Mouse (Mus musculus): ENCODE measurements at regions not wholly inside any gene's neighbourhood (a gene's known extent, or its start where the extent isn't known, plus 50 kb on each side); places are given as distances from the start of the nearest gene placed in this dataset.

- ATAC-seq (ENCODE audit: insufficient number of reproducible peaks, low FRiP score, low TSS enrichment, low read depth) (no peak), DNase-seq (ENCODE audit: low spot score) (no peak)
- H3K27me3 ChIP-seq (ENCODE audit: control insufficient read depth, insufficient read depth, low read length): no peaks in the 10 kb centered on the region
- WGBS: 84% methylated on average over 14 of the region's 14 CpGs
- H3K4me3 ChIP-seq (ENCODE audit: low read depth, low read length): no peak overlapping the region
- H3K4me2 ChIP-seq (ENCODE audit: low read depth, severe bottlenecking): no peak overlapping the region
- no peaks in the 10 kb centered on the region for H3K9me3 ChIP-seq (ENCODE audit: control insufficient read depth, low read length)
- H3K9ac ChIP-seq (ENCODE audit: low read length): no peak overlapping the region
- H3K36me3 ChIP-seq (ENCODE audit: control insufficient read depth, insufficient read depth, low read length): no peaks in the 10 kb centered on the region
- no peaks in the 10 kb centered on the region for H3K4me1 ChIP-seq (ENCODE audit: control insufficient read depth, insufficient read depth, low read length)
- no peak overlapping the region for H3K27ac ChIP-seq (replicated peaks; ENCODE audit: low read depth, low read length)
Observed at GRCm38 (mm10) chr3:120970746-120971466, 200.6 kb downstream of the Rwdd3 start.

- no peaks in the 10 kb centered on the region for H3K9me3 ChIP-seq (ENCODE audit: control insufficient read depth, low read length)
- WGBS: 88% methylated on average over 8 of the region's 8 CpGs
- H3K9ac ChIP-seq (ENCODE audit: low read length): no peak overlapping the region
- no peak for ATAC-seq (ENCODE audit: insufficient number of reproducible peaks, low FRiP score, low TSS enrichment, low read depth)
- no peaks in the 10 kb centered on the region for H3K36me3 ChIP-seq (ENCODE audit: control insufficient read depth, insufficient read depth, low read length)
- no peak overlapping the region for H3K4me2 ChIP-seq (ENCODE audit: low read depth, severe bottlenecking)
- H3K27me3 ChIP-seq (ENCODE audit: control insufficient read depth, insufficient read depth, low read length): no peaks in the 10 kb centered on the region
- DNase-seq (ENCODE audit: low spot score): no peak
- H3K27ac ChIP-seq (replicated peaks; ENCODE audit: low read depth, low read length): no peak overlapping the region
- H3K4me1 ChIP-seq (ENCODE audit: control insufficient read depth, insufficient read depth, low read length): no peaks in the 10 kb centered on the region
- H3K4me3 ChIP-seq (ENCODE audit: low read depth, low read length): no peak overlapping the region
Observed at GRCm38 (mm10) chr3:120946906-120947305, 224.6 kb downstream of the Rwdd3 start.

GRCm38 (mm10) chr3:120934401-120934800 is 237.1 kb downstream of the Rwdd3 start:
- ATAC-seq (ENCODE audit: insufficient number of reproducible peaks, low FRiP score, low TSS enrichment, low read depth) (no peak), DNase-seq (ENCODE audit: low spot score) (no peak)
- H3K36me3 ChIP-seq (ENCODE audit: control insufficient read depth, insufficient read depth, low read length): no peaks in the 10 kb centered on the region
- H3K4me1 ChIP-seq (ENCODE audit: control insufficient read depth, insufficient read depth, low read length): no peaks in the 10 kb centered on the region
- no peaks in the 10 kb centered on the region for H3K9me3 ChIP-seq (ENCODE audit: control insufficient read depth, low read length)
- no peaks in the 10 kb centered on the region for H3K27me3 ChIP-seq (ENCODE audit: control insufficient read depth, insufficient read depth, low read length)
- H3K9ac ChIP-seq (ENCODE audit: low read length): no peak overlapping the region
- no peak overlapping the region for H3K4me2 ChIP-seq (ENCODE audit: low read depth, severe bottlenecking)
- 94% methylated on average over 4 of the region's 4 CpGs for WGBS
- H3K4me3 ChIP-seq (ENCODE audit: low read depth, low read length): no peak overlapping the region
- H3K27ac ChIP-seq (replicated peaks; ENCODE audit: low read depth, low read length): no peak overlapping the region

GRCm38 (mm10) chr3:120920351-120920750 is 251.1 kb downstream of the Rwdd3 start:
- DNase-seq (ENCODE audit: low spot score) (no peak), ATAC-seq (ENCODE audit: insufficient number of reproducible peaks, low FRiP score, low TSS enrichment, low read depth) (no peak)
- WGBS: 85% methylated on average over 2 of the region's 2 CpGs
- H3K4me3 ChIP-seq (ENCODE audit: low read depth, low read length): no peak overlapping the region
- H3K9ac ChIP-seq (ENCODE audit: low read length): no peak overlapping the region
- no peak overlapping the region for H3K4me2 ChIP-seq (ENCODE audit: low read depth, severe bottlenecking)
- no peak overlapping the region for H3K27ac ChIP-seq (replicated peaks; ENCODE audit: low read depth, low read length)
- H3K36me3 ChIP-seq (ENCODE audit: control insufficient read depth, insufficient read depth, low read length): no peaks in the 10 kb centered on the region
- H3K27me3 ChIP-seq (ENCODE audit: control insufficient read depth, insufficient read depth, low read length): no peaks in the 10 kb centered on the region
- H3K4me1 ChIP-seq (ENCODE audit: control insufficient read depth, insufficient read depth, low read length): no peaks in the 10 kb centered on the region
- no peaks in the 10 kb centered on the region for H3K9me3 ChIP-seq (ENCODE audit: control insufficient read depth, low read length)

GRCm38 (mm10) chr3:120898931-120899330 is 272.6 kb downstream of the Rwdd3 start:
- Histone ChIP-seq H3K27ac (replicated peaks; ENCODE audit: low read depth, low read length) (no peak overlapping the region), H3K9me3 (ENCODE audit: control insufficient read depth, low read length) (no peaks in the 10 kb centered on the region), H3K4me2 (ENCODE audit: low read depth, severe bottlenecking) (no peak overlapping the region), H3K27me3 (ENCODE audit: control insufficient read depth, insufficient read depth, low read length) (no peaks in the 10 kb centered on the region), H3K9ac (ENCODE audit: low read length) (no peak overlapping the region), H3K4me3 (ENCODE audit: low read depth, low read length) (no peak overlapping the region), H3K36me3 (ENCODE audit: control insufficient read depth, insufficient read depth, low read length) (no peaks in the 10 kb centered on the region), H3K4me1 (ENCODE audit: control insufficient read depth, insufficient read depth, low read length) (no peaks in the 10 kb centered on the region)
- DNase-seq (ENCODE audit: low spot score) (no peak), ATAC-seq (ENCODE audit: insufficient number of reproducible peaks, low FRiP score, low TSS enrichment, low read depth) (no peak)
- 92% methylated on average over 5 of the region's 5 CpGs for WGBS

GRCm38 (mm10) chr3:120898258-120898657 is 273.2 kb downstream of the Rwdd3 start:
- no peaks in the 10 kb centered on the region for H3K9me3 ChIP-seq (ENCODE audit: control insufficient read depth, low read length)
- DNase-seq (ENCODE audit: low spot score) (no peak), ATAC-seq (ENCODE audit: insufficient number of reproducible peaks, low FRiP score, low TSS enrichment, low read depth) (no peak)
- H3K9ac ChIP-seq (ENCODE audit: low read length): no peak overlapping the region
- WGBS: 71% methylated on average over 9 of the region's 9 CpGs
- H3K4me3 ChIP-seq (ENCODE audit: low read depth, low read length): no peak overlapping the region
- H3K4me1 ChIP-seq (ENCODE audit: control insufficient read depth, insufficient read depth, low read length): no peaks in the 10 kb centered on the region
- no peak overlapping the region for H3K4me2 ChIP-seq (ENCODE audit: low read depth, severe bottlenecking)
- H3K27ac ChIP-seq (replicated peaks; ENCODE audit: low read depth, low read length): no peak overlapping the region
- H3K27me3 ChIP-seq (ENCODE audit: control insufficient read depth, insufficient read depth, low read length): no peaks in the 10 kb centered on the region
- no peaks in the 10 kb centered on the region for H3K36me3 ChIP-seq (ENCODE audit: control insufficient read depth, insufficient read depth, low read length)

- Histone ChIP-seq H3K4me2 (ENCODE audit: low read depth, severe bottlenecking) (no peak overlapping the region), H3K27me3 (ENCODE audit: control insufficient read depth, insufficient read depth, low read length) (no peaks in the 10 kb centered on the region), H3K9ac (ENCODE audit: low read length) (no peak overlapping the region), H3K9me3 (ENCODE audit: control insufficient read depth, low read length) (no peaks in the 10 kb centered on the region), H3K4me1 (ENCODE audit: control insufficient read depth, insufficient read depth, low read length) (no peaks in the 10 kb centered on the region), H3K27ac (replicated peaks; ENCODE audit: low read depth, low read length) (no peak overlapping the region), H3K36me3 (ENCODE audit: control insufficient read depth, insufficient read depth, low read length) (no peaks in the 10 kb centered on the region), H3K4me3 (ENCODE audit: low read depth, low read length) (no peak overlapping the region)
- ATAC-seq (ENCODE audit: insufficient number of reproducible peaks, low FRiP score, low TSS enrichment, low read depth): no peak
- no peak for DNase-seq (ENCODE audit: low spot score)
- WGBS: 96% methylated on average over 9 of the region's 9 CpGs
Observed at GRCm38 (mm10) chr3:120897758-120898157, 273.7 kb downstream of the Rwdd3 start.

- Histone ChIP-seq H3K9ac (ENCODE audit: low read length) (no peak overlapping the region), H3K27me3 (ENCODE audit: control insufficient read depth, insufficient read depth, low read length) (no peaks in the 10 kb centered on the region), H3K9me3 (ENCODE audit: control insufficient read depth, low read length) (no peaks in the 10 kb centered on the region), H3K4me3 (ENCODE audit: low read depth, low read length) (no peak overlapping the region), H3K4me2 (ENCODE audit: low read depth, severe bottlenecking) (no peak overlapping the region), H3K27ac (replicated peaks; ENCODE audit: low read depth, low read length) (no peak overlapping the region), H3K4me1 (ENCODE audit: control insufficient read depth, insufficient read depth, low read length) (no peaks in the 10 kb centered on the region), H3K36me3 (ENCODE audit: control insufficient read depth, insufficient read depth, low read length) (no peaks in the 10 kb centered on the region)
- WGBS: 91% methylated on average over 12 of the region's 12 CpGs
- no peak for ATAC-seq (ENCODE audit: insufficient number of reproducible peaks, low FRiP score, low TSS enrichment, low read depth)
- DNase-seq (ENCODE audit: low spot score): no peak
Observed at GRCm38 (mm10) chr3:120897221-120897620, 274.3 kb downstream of the Rwdd3 start.
